Mouse (Mus musculus): ENCODE results near the gene Det1. TPM values are rescaled to one million over a fixed set of nuclear protein-coding genes. Genes with fewer than 3 reads are reported as not detected.

The Det1 gene
- polyA plus RNA-seq, 1 experiment from 2014 or later = 22.2 TPM

- H3K4me2 ChIP-seq = no peak overlapping the region
Measured at GRCm38 (mm10) chr7:78794571-78795092, 52.4 kb downstream of the Det1 start.

GRCm38 (mm10) chr7:78793895-78794570, 53.0 kb downstream of the Det1 start:
- no peak overlapping the region for H3K9ac ChIP-seq
- H3K27me3 ChIP-seq = no peaks in the 10 kb centered on the region
- peaks cover 12% of the 10 kb centered on the region; the same call in 1 of the 2 replicates for H3K4me1 ChIP-seq
- ATAC-seq (ENCODE audit: low FRiP score) = no peak
- 95% methylated on average over 13 of the region's 13 CpGs for WGBS
- H3K4me2 ChIP-seq = no peak overlapping the region
- peaks cover 42% of the 10 kb centered on the region for H3K36me3 ChIP-seq (replicated peaks)
- no peaks in the 10 kb centered on the region for H3K9me3 ChIP-seq
- no peak overlapping the region for H3K4me3 ChIP-seq (replicated peaks)
- no peak overlapping the region for H3K27ac ChIP-seq

More at GRCm38 (mm10) chr7:78794571-78795092, 52.4 kb downstream of the Det1 start:
- no peak for ATAC-seq (ENCODE audit: low FRiP score)
- Histone ChIP-seq H3K4me1 (peaks cover 12% of the 10 kb centered on the region; the same call in 1 of the 2 replicates), H3K36me3 (replicated peaks) (peaks cover 36% of the 10 kb centered on the region), H3K27me3 (no peaks in the 10 kb centered on the region), H3K9ac (no peak overlapping the region), H3K9me3 (no peaks in the 10 kb centered on the region), H3K4me3 (replicated peaks) (no peak overlapping the region), H3K27ac (no peak overlapping the region)
- 85% methylated on average over 6 of the region's 6 CpGs for WGBS

GRCm38 (mm10) chr7:78791359-78792222, 55.5 kb downstream of the Det1 start:
- WGBS = 82% methylated on average over 15 of the region's 15 CpGs
- Histone ChIP-seq H3K27ac (no peak overlapping the region), H3K9ac (no peak overlapping the region), H3K36me3 (replicated peaks) (peaks cover 48% of the 10 kb centered on the region), H3K4me1 (no peaks in the 10 kb centered on the region), H3K27me3 (no peaks in the 10 kb centered on the region), H3K4me2 (no peak overlapping the region), H3K4me3 (replicated peaks) (no peak overlapping the region), H3K9me3 (no peaks in the 10 kb centered on the region)
- ATAC-seq (ENCODE audit: low FRiP score) = peak; percentile 71

- H3K9ac ChIP-seq = no peak overlapping the region
- no peak overlapping the region for H3K4me3 ChIP-seq (replicated peaks)
- H3K4me1 ChIP-seq = peaks cover 15% of the 10 kb centered on the region
- H3K27me3 ChIP-seq = no peaks in the 10 kb centered on the region
- no peak overlapping the region for H3K27ac ChIP-seq
- H3K4me2 ChIP-seq = no peak overlapping the region
- H3K9me3 ChIP-seq = no peaks in the 10 kb centered on the region
- WGBS = 90% methylated on average over 12 of the region's 12 CpGs
- H3K36me3 ChIP-seq (replicated peaks) = peaks cover 36% of the 10 kb centered on the region
- no peak for ATAC-seq (ENCODE audit: low FRiP score)
Measured at GRCm38 (mm10) chr7:78787793-78788380, 59.2 kb downstream of the Det1 start.

GRCm38 (mm10) chr7:78785906-78786305, 61.2 kb downstream of the Det1 start:
- no peak overlapping the region for H3K4me3 ChIP-seq (replicated peaks)
- H3K36me3 ChIP-seq (replicated peaks) = peaks cover 23% of the 10 kb centered on the region
- no peaks in the 10 kb centered on the region for H3K27me3 ChIP-seq
- H3K9ac ChIP-seq = no peak overlapping the region
- H3K27ac ChIP-seq = no peak overlapping the region
- ATAC-seq (ENCODE audit: low FRiP score) = no peak
- no peaks in the 10 kb centered on the region for H3K9me3 ChIP-seq
- peaks cover 24% of the 10 kb centered on the region for H3K4me1 ChIP-seq
- H3K4me2 ChIP-seq = no peak overlapping the region
- WGBS = 86% methylated on average over 5 of the region's 5 CpGs

GRCm38 (mm10) chr7:78782639-78783581, 64.2 kb downstream of the Det1 start, which contains the start of the genes Mrps11 and Mrpl46:
TSS of gene Mrps11 (plus strand) at chr7:78783119.
TSS of gene Mrpl46 (minus strand) at chr7:78783531.
- peak within 1 kb of the TSS; percentile 91 for H3K4me3 ChIP-seq (replicated peaks)
- under 1% methylated on average over 44 of the region's 44 CpGs for WGBS
- H3K27me3 ChIP-seq = no peaks in the 10 kb centered on the region
- peak within 1 kb of the TSS; percentile 86 for H3K9ac ChIP-seq
- H3K36me3 ChIP-seq (replicated peaks) = peaks cover 22% of the 10 kb centered on the region
- H3K4me1 ChIP-seq = peaks cover 24% of the 10 kb centered on the region
- H3K4me2 ChIP-seq = peak within 1 kb of the TSS; percentile 90
- H3K9me3 ChIP-seq = no peaks in the 10 kb centered on the region
- H3K27ac ChIP-seq = 0 out of 2 replicates have a peak within 1 kb of the TSS, but pooled peaks have one; percentile 25
- ATAC-seq (ENCODE audit: low FRiP score) = peak; percentile 98

GRCm38 (mm10) chr7:78778741-78779140, 68.3 kb downstream of the Det1 start:
- Histone ChIP-seq H3K9me3 (no peaks in the 10 kb centered on the region), H3K27me3 (no peaks in the 10 kb centered on the region), H3K4me3 (replicated peaks) (no peak overlapping the region), H3K36me3 (replicated peaks) (peaks cover 54% of the 10 kb centered on the region), H3K27ac (no peak overlapping the region), H3K4me1 (peaks cover 12% of the 10 kb centered on the region), H3K9ac (no peak overlapping the region), H3K4me2 (no peak overlapping the region)
- ATAC-seq (ENCODE audit: low FRiP score) = no peak
- WGBS = 94% methylated on average over 5 of the region's 5 CpGs

Small RNA genes lying within 50 kb of the gene (microRNA-seq; reads per million reads assigned to microRNA genes)
- 325 reads per million, percentile 64 among the genes with 10 or more reads in this experiment for gene Mir7-2

Other genes starting within 250 kb of the Det1 start
- gene Ntrk3, start 109.3 kb downstream of the Det1 start, polyA plus RNA-seq (2016; fragmentation: Nextera tagmentation; extraction: Ambion mirVana) = 9.2 and 9.8 TPM in 2 replicates
- gene Mrps11, start 64.1 kb downstream of the Det1 start, polyA plus RNA-seq (2016; fragmentation: Nextera tagmentation; extraction: Ambion mirVana) = 68.3 and 72.6 TPM in 2 replicates
- 66.8 and 67.3 TPM in 2 replicates for gene Mrpl46, start 63.7 kb downstream of the Det1 start, polyA plus RNA-seq (2016; fragmentation: Nextera tagmentation; extraction: Ambion mirVana)
- 55.2 and 57.4 TPM in 2 replicates for gene Aen, start 48.6 kb upstream of the Det1 start, polyA plus RNA-seq (2016; fragmentation: Nextera tagmentation; extraction: Ambion mirVana)
- gene Isg20, start 66.2 kb upstream of the Det1 start, polyA plus RNA-seq (2016; fragmentation: Nextera tagmentation; extraction: Ambion mirVana) = 0.29 TPM in 1 of 2 replicates, not detected in the other
- 0.47 and 0.63 TPM in 2 replicates for gene Acan, start 206.2 kb upstream of the Det1 start, polyA plus RNA-seq (2016; fragmentation: Nextera tagmentation; extraction: Ambion mirVana)